Mouse (Mus musculus) ES-E14 (cell line): ENCODE measurements around the gene Wdr62. TPM values are rescaled to one million over a fixed set of nuclear protein-coding genes. Genes with fewer than 3 reads are reported as not detected.
A peak's percentile ranks its signal among the peaks of the same experiment; 100 is the strongest.

Experiments used
- DNase-seq: peaks from one replicate; pipeline ENCODE4 v3.0.0-alpha.2; 2013; ENCODE audit warnings: low read depth, low spot score
- H3K27ac ChIP-seq: 2 replicates; pipeline ENCODE4 v1.5.1; 2012; ENCODE audit warnings: low read depth, mild to moderate bottlenecking, low read length, moderate library complexity, mixed read lengths; ENCODE audit not compliant: poor library complexity, insufficient read depth, severe bottlenecking
- H3K36me3 ChIP-seq: 2 replicates; pipeline ENCODE4 v1.6.1; 2012; ENCODE audit warnings: mild to moderate bottlenecking, low read length, moderate library complexity, mixed read lengths; ENCODE audit not compliant: control insufficient read depth, poor library complexity, insufficient read depth, severe bottlenecking
- H3K4me1 ChIP-seq, 2 experiments: fragments of 150-350 bp in 1 of 2; sonication (generic) in 1 of 2; 2 replicates each; pipeline ENCODE4 v1.6.1; 2012; ENCODE audit warnings: low read length in 2 of 2, mild to moderate bottlenecking in 1 of 2, mixed read lengths in 1 of 2; ENCODE audit not compliant: control insufficient read depth in 2 of 2, insufficient read depth in 2 of 2, poor library complexity in 1 of 2
- H3K4me3 ChIP-seq, 2 experiments: fragments of 150-350 bp in 1 of 2; sonication (generic) in 1 of 2; 2 replicates each; pipeline ENCODE4 v1.5.1; 2012; ENCODE audit warnings: low read length in 2 of 2, low read depth in 1 of 2, mild to moderate bottlenecking in 1 of 2, mixed read lengths in 1 of 2; ENCODE audit not compliant: insufficient read depth in 1 of 2, poor library complexity in 1 of 2, severe bottlenecking in 1 of 2
- H3K9ac ChIP-seq: 2 replicates; pipeline ENCODE4 v1.6.1; 2012; ENCODE audit warnings: low read depth, mild to moderate bottlenecking, low read length, mixed read lengths; ENCODE audit not compliant: poor library complexity, insufficient read depth, severe bottlenecking
- H3K9me3 ChIP-seq: fragments of 150-350 bp; sonication (generic); 2 replicates; pipeline ENCODE4 v1.6.1; 2012; ENCODE audit warnings: low read depth, mild to moderate bottlenecking, low read length; ENCODE audit not compliant: control insufficient read depth, insufficient read depth
- CHD2 ChIP-seq: IDR thresholded peaks from 2 replicates; pipeline ENCODE4 v1.6.1; 2014; ENCODE audit warnings: mild to moderate bottlenecking, low read depth, low read length, inconsistent platforms
- HCFC1 ChIP-seq: IDR thresholded peaks from 2 replicates; pipeline ENCODE4 v1.6.1; 2012; ENCODE audit warnings: low read length, inconsistent platforms, borderline replicate concordance; ENCODE audit not compliant: insufficient read depth
- MAFK ChIP-seq: IDR thresholded peaks from 2 replicates; pipeline ENCODE4 v1.6.1; 2014; ENCODE audit warnings: mild to moderate bottlenecking, low read depth, low read length, inconsistent platforms; ENCODE audit not compliant: insufficient read depth
- ZC3H11A ChIP-seq: IDR thresholded peaks from 2 replicates; pipeline ENCODE4 v1.6.1; 2012; ENCODE audit warnings: low read depth, mild to moderate bottlenecking, inconsistent platforms, low read length, borderline replicate concordance
- ZNF384 ChIP-seq: IDR thresholded peaks from 2 replicates; pipeline ENCODE4 v1.6.1; 2012; ENCODE audit warnings: low read depth, low read length, inconsistent platforms
- in situ Hi-C, 2 experiments: fragments of 600-800 bp; cut with MboI; formaldehyde crosslinking; loops; one replicate each; pipeline ENCODE4 v1.15.1; 2025; ENCODE audit warnings: low sequenced_read_pairs in 2 of 2, inconsistent platforms in 1 of 2; ENCODE audit not compliant: unreplicated experiment in 2 of 2
- total RNA-seq: library from RNA; depleted of rRNA; stranded (reverse); fragments of 300-350 nt; gene quantifications from 2 replicates; pipeline ENCODE4 v1.2.3, GENCODE M21; 2012

Wdr62 gene
- total RNA-seq, 1 experiment = 21.6 TPM

GRCm38 (mm10) chr7:30297266-30297665, 17.0 kb upstream of the Wdr62 start:
- H3K36me3 ChIP-seq = peaks cover 3% of the 10 kb centered on the region; the same call in 1 of the 2 replicates
- H3K27ac ChIP-seq = no peak overlapping the region
- DNase-seq = no peak
- H3K4me3 ChIP-seq = peak overlapping the region in 1 of 2 experiments; percentile 53; a peak in 1 of 4 replicates
- H3K9me3 ChIP-seq = no peaks in the 10 kb centered on the region
- no peak overlapping the region for H3K9ac ChIP-seq
- TF ChIP-seq CHD2 (no peak), HCFC1 (no peak), ZC3H11A (no peak), ZNF384 (no peak), MAFK (no peak)
- no peaks in the 10 kb centered on the region for H3K4me1 ChIP-seq
- in situ Hi-C loops = no loop called here

- Histone ChIP-seq H3K9ac (no peak overlapping the region), H3K4me3 (no peak overlapping the region; a peak in 1 of 4 replicates), H3K36me3 (no peaks in the 10 kb centered on the region), H3K27ac (no peak overlapping the region), H3K4me1 (0 out of 4 replicates have a peak, but pooled peaks cover 0 to 2% of the 10 kb centered on the region in 2 experiments), H3K9me3 (no peaks in the 10 kb centered on the region)
- no peak for TF ChIP-seq ZNF384
- no peak for TF ChIP-seq CHD2
- TF ChIP-seq MAFK = no peak
- TF ChIP-seq HCFC1 = no peak
- TF ChIP-seq ZC3H11A = no peak
- in situ Hi-C loops = no loop called here
- DNase-seq = no peak
Measured at GRCm38 (mm10) chr7:30296816-30297215, 16.6 kb upstream of the Wdr62 start.

DNA sequence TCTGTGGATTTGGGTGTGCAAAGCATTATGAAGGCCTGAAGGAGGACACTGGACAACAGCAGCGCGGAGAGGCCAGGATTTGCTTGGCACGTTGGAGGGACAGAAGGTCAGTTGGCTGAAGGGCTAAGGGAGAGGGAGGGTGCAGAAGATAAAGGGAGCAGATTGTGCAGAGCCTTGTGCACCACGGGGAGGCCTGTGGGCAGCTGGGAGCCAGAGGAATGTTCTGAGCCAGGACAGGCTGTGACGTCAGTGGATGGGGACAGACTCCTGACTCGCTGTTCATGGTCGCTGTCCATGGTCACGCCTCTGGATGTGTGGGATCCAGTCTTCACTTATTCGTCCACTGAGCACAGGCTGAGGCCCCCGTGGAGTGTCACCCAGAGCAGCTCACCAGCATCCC, 14.9 kb upstream of the Wdr62 start:
- no peaks in the 10 kb centered on the region for H3K9me3 ChIP-seq
- no peak overlapping the region for H3K4me3 ChIP-seq
- in situ Hi-C loops = no loop called here

DNA sequence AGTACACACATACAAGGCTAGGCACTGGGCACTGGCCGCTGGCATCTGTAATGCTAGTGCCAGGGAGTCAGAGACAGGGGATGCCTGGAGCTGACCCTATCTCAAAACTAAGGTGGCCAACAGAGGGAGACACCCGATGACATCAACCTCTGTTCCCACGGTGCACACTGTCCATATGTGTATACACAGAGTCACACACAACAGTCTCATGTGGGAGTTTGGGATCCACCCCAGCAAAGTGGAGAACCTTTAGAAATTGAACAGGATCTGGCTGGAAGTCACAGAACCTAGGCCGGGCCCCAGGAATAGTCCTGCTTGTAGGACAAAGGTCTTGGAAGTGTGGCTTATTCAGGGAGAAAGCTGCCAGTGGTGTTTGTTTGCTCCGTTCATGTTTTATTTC, 14.1 kb upstream of the Wdr62 start:
- H3K36me3 ChIP-seq = no peaks in the 10 kb centered on the region
- no peak for DNase-seq

More for the DNA sequence above, 14.9 kb upstream of the Wdr62 start:
- TF ChIP-seq HCFC1 (no peak), MAFK (no peak), CHD2 (no peak), ZNF384 (no peak), ZC3H11A (no peak)
- H3K27ac ChIP-seq = no peak overlapping the region
- H3K36me3 ChIP-seq = no peaks in the 10 kb centered on the region
- no peak for DNase-seq
- no peak overlapping the region for H3K9ac ChIP-seq
- peaks cover 0 to 5% of the 10 kb centered on the region in 2 experiments; a peak in 1 of 4 replicates for H3K4me1 ChIP-seq

GRCm38 (mm10) chr7:30293795-30294194, 13.6 kb upstream of the Wdr62 start:
- no peak for DNase-seq
- Histone ChIP-seq H3K27ac (no peak overlapping the region), H3K9ac (no peak overlapping the region), H3K4me1 (peaks cover 0 to 9% of the 10 kb centered on the region in 2 experiments; a peak in 1 of 4 replicates), H3K9me3 (no peaks in the 10 kb centered on the region), H3K4me3 (no peak overlapping the region), H3K36me3 (no peaks in the 10 kb centered on the region)
- in situ Hi-C loops = no loop called here
- no peak for TF ChIP-seq MAFK

More for the DNA sequence above, 14.1 kb upstream of the Wdr62 start:
- in situ Hi-C loops = no loop called here
- no peak overlapping the region for H3K27ac ChIP-seq
- no peak overlapping the region for H3K4me3 ChIP-seq
- no peaks in the 10 kb centered on the region for H3K9me3 ChIP-seq
- TF ChIP-seq CHD2 (no peak), ZNF384 (no peak), ZC3H11A (no peak), HCFC1 (no peak), MAFK (no peak)
- no peak overlapping the region for H3K9ac ChIP-seq
- H3K4me1 ChIP-seq = peaks cover 0 to 7% of the 10 kb centered on the region in 2 experiments; a peak in 1 of 4 replicates
